Mouse (Mus musculus): ENCODE data around the gene Scd2.

GRCm38 (mm10) chr19:44263581-44263980 is 29.9 kb upstream of the Scd2 start:
- TF ChIP-seq HCFC1 (IDR thresholded peaks at IDR 0.05; ENCODE audit: low read depth, low read length) = no peak
- no peak for TF ChIP-seq CTCF (IDR thresholded peaks at IDR 0.05 in 2 of 3, conservative IDR thresholded peaks at IDR 0.05 in 1 of 3; ENCODE audit: control insufficient read depth in 1 of 3, insufficient read depth in 1 of 3, low read depth in 2 of 3, low read length in 3 of 3, poor library complexity in 1 of 3, severe bottlenecking in 1 of 3)

All from MEL (cell line).